Comparison of ENCODE assay signal across 18 mouse cellular contexts in genomic region chr5:96923526-96923925, GRCm38 (mm10).
DNase-seq lines count a peak whose midpoint lies in the region; ATAC-seq and TF ChIP-seq lines count a peak whose summit lies in the region.
"Had no signal": no experiment of that assay in that cellular context is flagged by ENCODE, and none has a peak within 500 bp of the region (broad histone marks: within the 10 kb centered on the region; RNA-seq: fewer than 3 reads in every experiment).

No protein-coding gene starts in this region.

- TF ChIP-seq POLR2A in MEL (IDR thresholded peaks at IDR 0.05; ENCODE audit: control insufficient read depth in 1 of 2, insufficient read depth in 1 of 2, low read depth in 1 of 2, low read length in 2 of 2, poor library complexity in 1 of 2): no peak

- 91% methylated on average over 1 of the region's 1 CpGs for WGBS in heart, embryonic 11.5 days (ENCODE audit: insufficient replicate concordance)
- whole genome bisulfite sequencing in macrophage (ENCODE audit: missing documents): 57% methylated on average over 1 of the region's 1 CpGs

- no peaks in the 10 kb centered on the region for H3K9me3 ChIP-seq in heart, embryonic 11.5 days (replicated peaks; ENCODE audit: control insufficient read depth, low read length)
- no peaks in the 10 kb centered on the region for H3K9me3 ChIP-seq in MEL (replicated peaks; ENCODE audit: insufficient read depth, low read length)
- H3K9me3 ChIP-seq: forebrain, embryonic 13.5 days; kidney, embryonic 15.5 days; midbrain, embryonic 13.5 days; neural tube, embryonic 15.5 days had no signal

- peak overlapping the region; percentile 82 for H3K27ac ChIP-seq in heart, embryonic 11.5 days (ENCODE audit: low read depth, low read length)
- H3K27ac ChIP-seq in MEL (ENCODE audit: control insufficient read depth, low read depth, low read length): peak overlapping the region; percentile 97
- peak overlapping the region; percentile 96 for H3K27ac ChIP-seq in macrophage
- H3K27ac ChIP-seq: forebrain, embryonic 13.5 days; midbrain, embryonic 13.5 days had no signal

- H3K4me2 ChIP-seq in heart, embryonic 11.5 days: no peak overlapping the region
- H3K4me2 ChIP-seq: forebrain, embryonic 13.5 days; kidney, embryonic 15.5 days; midbrain, embryonic 13.5 days; neural tube, embryonic 15.5 days had no signal

- H3K4me1 ChIP-seq in heart, embryonic 11.5 days (ENCODE audit: control insufficient read depth, insufficient read depth, low read length): peaks cover 6% of the 10 kb centered on the region; the same call in 1 of the 2 replicates
- H3K4me1 ChIP-seq in MEL (ENCODE audit: control insufficient read depth in 1 of 2, insufficient read depth in 2 of 2, low read length in 2 of 2): peaks cover 35 to 52% of the 10 kb centered on the region in 2 experiments
- H3K4me1 ChIP-seq: forebrain, embryonic 13.5 days; midbrain, embryonic 13.5 days had no signal

- H3K27me3 ChIP-seq in heart, embryonic 11.5 days (ENCODE audit: control insufficient read depth, insufficient read depth, low read length): no peaks in the 10 kb centered on the region
- H3K27me3 ChIP-seq in MEL (ENCODE audit: control insufficient read depth in 1 of 2, insufficient read depth in 2 of 2, low read length in 2 of 2): no peaks in the 10 kb centered on the region
- H3K27me3 ChIP-seq: forebrain, embryonic 13.5 days; kidney, embryonic 15.5 days; midbrain, embryonic 13.5 days; neural tube, embryonic 15.5 days; Patski had no signal

- TF ChIP-seq CTCF in MEL (IDR thresholded peaks at IDR 0.05 in 2 of 3, conservative IDR thresholded peaks at IDR 0.05 in 1 of 3; ENCODE audit: control insufficient read depth in 1 of 3, insufficient read depth in 1 of 3, low read depth in 2 of 3, low read length in 3 of 3, poor library complexity in 1 of 3, severe bottlenecking in 1 of 3): no peak

- no peak for TF ChIP-seq RAD21 in MEL (IDR thresholded peaks at IDR 0.05; ENCODE audit: low read depth, low read length)

- no peaks in the 10 kb centered on the region for H3K36me3 ChIP-seq in heart, embryonic 11.5 days (ENCODE audit: control insufficient read depth, insufficient read depth, low read length)
- H3K36me3 ChIP-seq in MEL (ENCODE audit: control insufficient read depth in 1 of 2, insufficient read depth in 2 of 2, low read length in 2 of 2) (peaks cover 0 to 58% of the 10 kb centered on the region in 2 experiments; a peak in 2 of 4 replicates), macrophage (ENCODE audit: inconsistent target) (no peaks in the 10 kb centered on the region)
- H3K36me3 ChIP-seq: kidney, embryonic 15.5 days; midbrain, embryonic 13.5 days; neural tube, embryonic 15.5 days had no signal

- TF ChIP-seq EP300 in MEL (IDR thresholded peaks at IDR 0.05; ENCODE audit: low read depth in 1 of 2, low read length in 2 of 2): peak in 1 of 2 experiments; percentile 8; a peak in 1 of 4 replicates

- DNase-seq in heart, adult 9 months (ENCODE audit: low spot score in 2 of 2): no peak
- peak; percentile 36 for DNase-seq in MEL (ENCODE audit: low read depth, low spot score)
- no peak for DNase-seq in right cerebral cortex, postnatal 10 days (ENCODE audit: low spot score in 2 of 2)
- no peak for DNase-seq in right cerebral cortex, adult 2 months (ENCODE audit: low spot score in 2 of 2)
- DNase-seq: adrenal gland, postnatal 25 days; cerebellum, adult 9-10 months; embryo, embryonic 11 days; layer of hippocampus, postnatal 36 days; thymus, adult 18-20 months had no signal

- no peak overlapping the region for H3K4me3 ChIP-seq in heart, embryonic 11.5 days (ENCODE audit: low read depth, low read length)
- H3K4me3 ChIP-seq in MEL (ENCODE audit: control insufficient read depth in 1 of 2, insufficient read depth in 1 of 2, low read depth in 2 of 2, low read length in 2 of 2): no peak overlapping the region
- no peak overlapping the region for H3K4me3 ChIP-seq in macrophage (ENCODE audit: inconsistent target)
- H3K4me3 ChIP-seq: forebrain, embryonic 13.5 days; kidney, embryonic 15.5 days; midbrain, embryonic 13.5 days; neural tube, embryonic 15.5 days had no signal

- no peak for ATAC-seq in heart, embryonic 11.5 days (replicated peaks; ENCODE audit: insufficient number of reproducible peaks, low FRiP score, low TSS enrichment)
- peak; percentile 68 for ATAC-seq in granulocyte monocyte progenitor cell, adult 5-6 weeks (replicated peaks; ENCODE audit: poor library complexity, severe bottlenecking)
- ATAC-seq: activated CD4-positive, CD25-positive, alpha-beta regulatory T cell, adult 4 months; forebrain, embryonic 13.5 days; midbrain, embryonic 13.5 days; Patski had no signal

- no peak overlapping the region for H3K9ac ChIP-seq in heart, embryonic 11.5 days (ENCODE audit: low read depth, low read length)
- peak overlapping the region; percentile 60 for H3K9ac ChIP-seq in MEL (ENCODE audit: control insufficient read depth, low read depth, low read length, poor library complexity, severe bottlenecking)
- H3K9ac ChIP-seq: forebrain, embryonic 13.5 days; kidney, embryonic 15.5 days; midbrain, embryonic 13.5 days; neural tube, embryonic 15.5 days had no signal

- no peaks in the 10 kb centered on the region; the same call in none of the 2 replicates for H3K79me2 ChIP-seq in MEL (ENCODE audit: control insufficient read depth, insufficient read depth, low read length, poor library complexity)
- peaks cover 18% of the 10 kb centered on the region for H3K79me2 ChIP-seq in macrophage (ENCODE audit: inconsistent target)

TF ChIP-seq in MEL, 35 proteins besides CTCF, POLR2A, EP300 and RAD21:
- TF ChIP-seq ETS1 (IDR thresholded peaks at IDR 0.05; ENCODE audit: low read depth, low read length) (peak; percentile 54; the same call in 1 of the 2 replicates), NELFE (IDR thresholded peaks at IDR 0.05; ENCODE audit: low read depth, low read length) (no peak), POLR2AphosphoS5 (IDR thresholded peaks at IDR 0.05; ENCODE audit: borderline replicate concordance, low read depth, low read length) (no peak), USF2 (IDR thresholded peaks at IDR 0.05; ENCODE audit: borderline replicate concordance in 1 of 2, insufficient read depth in 1 of 2, low read depth in 1 of 2, low read length in 2 of 2) (no peak), MAZ (IDR thresholded peaks at IDR 0.05; ENCODE audit: low read depth, low read length) (no peak), ELF1 (IDR thresholded peaks at IDR 0.05; ENCODE audit: low read depth, low read length) (no peak), SMC3 (IDR thresholded peaks at IDR 0.05; ENCODE audit: low read depth, low read length) (no peak)
